Mouse (Mus musculus) MEL (cell line): Measurements from ENCODE around the gene Camta1.

ENCODE experiments used
- CTCF ChIP-seq, 3 experiments: IDR thresholded peaks in 2 of 3; conservative IDR thresholded peaks in 1 of 3; 2 replicates each; pipeline ENCODE4 v1.5.1; 2011 to 2012; ENCODE audit warnings: low read length in 3 of 3, low read depth in 2 of 3, mild to moderate bottlenecking in 2 of 3, improper control_type of control experiment in 1 of 3, inconsistent platforms in 1 of 3, mixed read lengths in 1 of 3, moderate library complexity in 1 of 3; ENCODE audit not compliant: control insufficient read depth in 1 of 3, insufficient read depth in 1 of 3, poor library complexity in 1 of 3, severe bottlenecking in 1 of 3
- GABPA ChIP-seq: IDR thresholded peaks from 2 replicates; pipeline ENCODE4 v1.6.1; 2012; ENCODE audit warnings: low read depth, mild to moderate bottlenecking, inconsistent platforms, low read length, improper control_type of control experiment, moderate library complexity
- MAX ChIP-seq: IDR thresholded peaks from 2 replicates; pipeline ENCODE4 v1.6.1; 2011; ENCODE audit warnings: low read length, improper control_type of control experiment
- MAZ ChIP-seq: IDR thresholded peaks from 2 replicates; pipeline ENCODE4 v1.6.1; 2012; ENCODE audit warnings: low read depth, mild to moderate bottlenecking, inconsistent platforms, low read length, improper control_type of control experiment
- NRF1 ChIP-seq: IDR thresholded peaks from 2 replicates; pipeline ENCODE4 v1.6.1; 2014; ENCODE audit warnings: low read depth, mild to moderate bottlenecking, inconsistent platforms, low read length, improper control_type of control experiment, moderate library complexity; ENCODE audit not compliant: poor library complexity, insufficient read depth, severe bottlenecking
- POLR2A ChIP-seq, 2 experiments: IDR thresholded peaks; 2 replicates each; pipeline ENCODE4 v1.6.1; 2011 to 2012; ENCODE audit warnings: low read length in 2 of 2, mild to moderate bottlenecking in 2 of 2, control low read depth in 1 of 2, improper control_type of control experiment in 1 of 2, low read depth in 1 of 2, moderate library complexity in 1 of 2; ENCODE audit not compliant: control insufficient read depth in 1 of 2, insufficient read depth in 1 of 2, poor library complexity in 1 of 2
- UBTF ChIP-seq: IDR thresholded peaks from 2 replicates; pipeline ENCODE4 v1.6.1; 2012; ENCODE audit warnings: low read depth, mild to moderate bottlenecking, inconsistent platforms, low read length, improper control_type of control experiment, moderate library complexity, borderline replicate concordance; ENCODE audit not compliant: insufficient read depth

DNA sequence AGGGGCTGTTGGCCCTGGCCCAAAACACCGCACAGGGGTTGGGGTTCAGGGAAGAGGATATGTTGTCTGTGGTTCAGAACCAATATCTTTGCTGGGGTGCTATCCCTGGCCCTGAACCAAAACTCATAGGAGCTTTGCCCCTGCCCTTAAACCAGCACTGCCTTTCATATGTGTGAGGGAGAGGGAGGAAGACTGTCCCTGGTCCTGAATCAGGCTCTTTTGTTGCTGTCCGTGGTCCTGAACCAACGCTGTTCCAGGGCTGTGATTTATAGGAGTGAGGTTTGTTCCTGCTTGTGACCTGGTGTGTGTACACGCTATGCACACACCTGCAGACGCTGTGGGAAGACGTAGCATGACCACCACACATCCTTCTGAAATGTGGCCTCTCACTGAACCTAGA is 256.8 kb downstream of the Camta1 start:
- TF ChIP-seq POLR2A (IDR thresholded peaks at IDR 0.05; ENCODE audit: control insufficient read depth in 1 of 2, insufficient read depth in 1 of 2, low read depth in 1 of 2, low read length in 2 of 2, poor library complexity in 1 of 2) (no peak), UBTF (no peak), CTCF (IDR thresholded peaks at IDR 0.05 in 2 of 3, conservative IDR thresholded peaks at IDR 0.05 in 1 of 3; ENCODE audit: control insufficient read depth in 1 of 3, insufficient read depth in 1 of 3, low read depth in 2 of 3, low read length in 3 of 3, poor library complexity in 1 of 3, severe bottlenecking in 1 of 3) (no peak), GABPA (no peak), MAX (no peak), NRF1 (no peak), MAZ (no peak)
